Mouse (Mus musculus) kidney, adult 9 months (tissue): ENCODE measurements around the gene Acsl5.

ENCODE experiments used
- DNase-seq: peaks from one replicate; pipeline ENCODE4 v3.0.0; 2022

The Acsl5 gene

GRCm38 (mm10) chr19:55241186-55241645 is 10.5 kb upstream of the Acsl5 start, which contains the start of gene Gucy2g:
Gene Gucy2g, minus strand, starts transcription at chr19:55241236.
- DNase-seq, result no peak

GRCm38 (mm10) chr19:55244791-55245231 is 6.9 kb upstream of the Acsl5 start:
- DNase-seq, result peak; percentile 73

GRCm38 (mm10) chr19:55247563-55247962 is 4.2 kb upstream of the Acsl5 start:
- DNase-seq, result no peak

GRCm38 (mm10) chr19:55247991-55248520 is 3.7 kb upstream of the Acsl5 start:
- DNase-seq, result no peak

GRCm38 (mm10) chr19:55250451-55250850 is 1.3 kb upstream of the Acsl5 start:
- no peak for DNase-seq

GRCm38 (mm10) chr19:55253239-55253569 is 1.5 kb downstream of the Acsl5 start:
- no peak for DNase-seq

GRCm38 (mm10) chr19:55253570-55254441 is 2.1 kb downstream of the Acsl5 start:
- peak; percentile 70 for DNase-seq

- no peak for DNase-seq
These were observed 2.8 kb downstream of the Acsl5 start for GRCm38 (mm10) chr19:55254513-55255016.

GRCm38 (mm10) chr19:55256156-55256555 is 4.4 kb downstream of the Acsl5 start:
- DNase-seq, result no peak

GRCm38 (mm10) chr19:55257656-55258375 is 6.1 kb downstream of the Acsl5 start:
- DNase-seq, result no peak

- DNase-seq, result no peak
These were observed 6.8 kb downstream of the Acsl5 start for GRCm38 (mm10) chr19:55258514-55258913.

- no peak for DNase-seq
These were observed 8.8 kb downstream of the Acsl5 start for GRCm38 (mm10) chr19:55260389-55261184.

- no peak for DNase-seq
These were observed 13.5 kb downstream of the Acsl5 start for GRCm38 (mm10) chr19:55265269-55265668.

GRCm38 (mm10) chr19:55266786-55267185 is 15.0 kb downstream of the Acsl5 start:
- DNase-seq, result peak; percentile 71

- DNase-seq, result peak; percentile 48
These were observed 16.4 kb downstream of the Acsl5 start for GRCm38 (mm10) chr19:55268150-55268549.

- no peak for DNase-seq
These were observed 17.3 kb downstream of the Acsl5 start for GRCm38 (mm10) chr19:55269051-55269450.

- DNase-seq, result no peak
These were observed 19.7 kb downstream of the Acsl5 start for GRCm38 (mm10) chr19:55271448-55271847.

GRCm38 (mm10) chr19:55273340-55273739 is 21.6 kb downstream of the Acsl5 start:
- DNase-seq, result no peak

GRCm38 (mm10) chr19:55276100-55276499 is 24.4 kb downstream of the Acsl5 start:
- no peak for DNase-seq

GRCm38 (mm10) chr19:55276770-55277169 is 25.0 kb downstream of the Acsl5 start:
- DNase-seq, result no peak

GRCm38 (mm10) chr19:55284093-55284492 is 32.4 kb downstream of the Acsl5 start:
- no peak for DNase-seq

GRCm38 (mm10) chr19:55286034-55286433 is 34.3 kb downstream of the Acsl5 start:
- no peak for DNase-seq

GRCm38 (mm10) chr19:55288974-55289373 is 37.2 kb downstream of the Acsl5 start:
- DNase-seq, result no peak
